Mouse (Mus musculus): Measurements from ENCODE around the gene Phf11d. TPM values are rescaled to one million over a fixed set of nuclear protein-coding genes. Genes with fewer than 3 reads are reported as not detected.
"Not testable (repeated sequence)": the region's sequence is repeated elsewhere in the genome, so short reads cannot be mapped to it uniquely, and the experiment has no call there.

The Phf11d gene
- total and polyA plus RNA-seq, 2 experiments from 2014 or later, result 0.11 to 0.43 TPM

GRCm38 (mm10) chr14:59370348-59371068, 5.2 kb upstream of the Phf11d start:
- H3K9ac ChIP-seq (replicated peaks; ENCODE audit: low read length, poor library complexity, severe bottlenecking), result no peak overlapping the region
- H3K27ac ChIP-seq (ENCODE audit: low read depth, low read length), result no peak overlapping the region
- no peak overlapping the region for H3K4me3 ChIP-seq (ENCODE audit: low read depth, low read length)
- no peak overlapping the region for H3K4me2 ChIP-seq (ENCODE audit: low read depth, low read length, poor library complexity, severe bottlenecking)
- no peaks in the 10 kb centered on the region; the same call in 1 of the 2 replicates for H3K9me3 ChIP-seq (ENCODE audit: low read length)
- no peaks in the 10 kb centered on the region for H3K27me3 ChIP-seq (ENCODE audit: insufficient read depth, low read length)
- no peak for ATAC-seq (ENCODE audit: low FRiP score)
- no peaks in the 10 kb centered on the region for H3K36me3 ChIP-seq (ENCODE audit: insufficient read depth, low read length)
- no peak for TF ChIP-seq CTCF (IDR thresholded peaks at IDR 0.05)
- no peaks in the 10 kb centered on the region for H3K4me1 ChIP-seq (ENCODE audit: insufficient read depth, low read length)
- WGBS, result 93% methylated on average over 25 of the region's 25 CpGs
- DNase-seq (ENCODE audit: low spot score), result no peak

GRCm38 (mm10) chr14:59366386-59367105, 1.3 kb upstream of the Phf11d start:
- 89% methylated on average over 8 of the region's 8 CpGs for WGBS
- Histone ChIP-seq H3K9me3 (ENCODE audit: low read length) (no peaks in the 10 kb centered on the region; the same call in 1 of the 2 replicates), H3K4me3 (ENCODE audit: low read depth, low read length) (no peak overlapping the region), H3K36me3 (ENCODE audit: insufficient read depth, low read length) (no peaks in the 10 kb centered on the region), H3K27me3 (ENCODE audit: insufficient read depth, low read length) (no peaks in the 10 kb centered on the region), H3K4me2 (ENCODE audit: low read depth, low read length, poor library complexity, severe bottlenecking) (no peak overlapping the region), H3K9ac (replicated peaks; ENCODE audit: low read length, poor library complexity, severe bottlenecking) (no peak overlapping the region), H3K27ac (ENCODE audit: low read depth, low read length) (no peak overlapping the region), H3K4me1 (ENCODE audit: insufficient read depth, low read length) (no peaks in the 10 kb centered on the region)
- no peak for DNase-seq (ENCODE audit: low spot score)
- no peak for TF ChIP-seq CTCF (IDR thresholded peaks at IDR 0.05)
- no peak for ATAC-seq (ENCODE audit: low FRiP score)

- not testable (repeated sequence) for H3K27me3 ChIP-seq (ENCODE audit: insufficient read depth, low read length); H3K9ac ChIP-seq (replicated peaks; ENCODE audit: low read length, poor library complexity, severe bottlenecking); H3K36me3 ChIP-seq (ENCODE audit: insufficient read depth, low read length); DNase-seq (ENCODE audit: low spot score); H3K4me1 ChIP-seq (ENCODE audit: insufficient read depth, low read length); H3K27ac ChIP-seq (ENCODE audit: low read depth, low read length); ATAC-seq (ENCODE audit: low FRiP score); H3K4me3 ChIP-seq (ENCODE audit: low read depth, low read length); H3K9me3 ChIP-seq (ENCODE audit: low read length); H3K4me2 ChIP-seq (ENCODE audit: low read depth, low read length, poor library complexity, severe bottlenecking)
- 57% methylated on average over 1 of the region's 1 CpGs for WGBS
Observed at GRCm38 (mm10) chr14:59341189-59341588, 24.1 kb downstream of the Phf11d start, which contains the start of gene Phf11b. Gene Phf11b (minus strand): TSS chr14:59341351.

- no peak for ATAC-seq (ENCODE audit: low FRiP score)
- Histone ChIP-seq H3K27ac (ENCODE audit: low read depth, low read length) (no peak overlapping the region), H3K9me3 (ENCODE audit: low read length) (no peaks in the 10 kb centered on the region), H3K4me1 (ENCODE audit: insufficient read depth, low read length) (no peaks in the 10 kb centered on the region), H3K4me2 (ENCODE audit: low read depth, low read length, poor library complexity, severe bottlenecking) (no peak overlapping the region), H3K36me3 (ENCODE audit: insufficient read depth, low read length) (no peaks in the 10 kb centered on the region), H3K9ac (replicated peaks; ENCODE audit: low read length, poor library complexity, severe bottlenecking) (no peak overlapping the region), H3K27me3 (ENCODE audit: insufficient read depth, low read length) (no peaks in the 10 kb centered on the region), H3K4me3 (ENCODE audit: low read depth, low read length) (no peak overlapping the region)
- no peak for TF ChIP-seq CTCF (IDR thresholded peaks at IDR 0.05)
- no peak for DNase-seq (ENCODE audit: low spot score)
- WGBS, result 67% methylated on average over 1 of the region's 1 CpGs
Observed at GRCm38 (mm10) chr14:59339541-59339940, 25.7 kb downstream of the Phf11d start.

- not testable (repeated sequence) for H3K9ac ChIP-seq (replicated peaks; ENCODE audit: low read length, poor library complexity, severe bottlenecking); H3K9me3 ChIP-seq (ENCODE audit: low read length); H3K4me2 ChIP-seq (ENCODE audit: low read depth, low read length, poor library complexity, severe bottlenecking); ATAC-seq (ENCODE audit: low FRiP score); DNase-seq (ENCODE audit: low spot score); H3K36me3 ChIP-seq (ENCODE audit: insufficient read depth, low read length); H3K4me3 ChIP-seq (ENCODE audit: low read depth, low read length); H3K4me1 ChIP-seq (ENCODE audit: insufficient read depth, low read length); H3K27ac ChIP-seq (ENCODE audit: low read depth, low read length); H3K27me3 ChIP-seq (ENCODE audit: insufficient read depth, low read length)
- WGBS, result 91% methylated on average over 3 of the region's 3 CpGs
Observed at GRCm38 (mm10) chr14:59336056-59336455, 29.2 kb downstream of the Phf11d start.

DNA sequence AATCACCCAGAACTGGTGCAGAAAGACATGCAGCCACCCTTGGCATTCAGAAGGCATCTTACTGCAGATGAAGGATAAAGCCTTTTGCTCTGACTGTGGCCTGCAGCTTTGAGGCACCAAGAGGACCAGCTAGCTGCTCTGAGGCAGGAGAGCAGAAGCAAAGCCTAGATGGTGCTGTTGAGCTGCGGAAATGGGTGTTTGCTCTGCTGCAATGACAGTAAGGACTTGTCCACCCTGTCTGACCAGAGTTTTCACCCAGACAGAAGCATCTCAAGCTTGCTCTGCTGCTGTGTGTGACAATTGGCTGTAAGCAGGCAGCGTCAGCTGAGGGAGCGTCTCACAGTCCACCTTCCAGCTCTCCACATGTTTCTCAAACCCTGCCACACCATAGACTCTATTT, 34.8 kb downstream of the Phf11d start:
- H3K36me3 ChIP-seq (ENCODE audit: insufficient read depth, low read length); H3K9ac ChIP-seq (replicated peaks; ENCODE audit: low read length, poor library complexity, severe bottlenecking); H3K4me2 ChIP-seq (ENCODE audit: low read depth, low read length, poor library complexity, severe bottlenecking); ATAC-seq (ENCODE audit: low FRiP score); H3K27me3 ChIP-seq (ENCODE audit: insufficient read depth, low read length); H3K4me1 ChIP-seq (ENCODE audit: insufficient read depth, low read length); H3K4me3 ChIP-seq (ENCODE audit: low read depth, low read length); H3K9me3 ChIP-seq (ENCODE audit: low read length); H3K27ac ChIP-seq (ENCODE audit: low read depth, low read length): not testable (repeated sequence)
- 58% methylated on average over 3 of the region's 3 CpGs for WGBS
- TF ChIP-seq CTCF (IDR thresholded peaks at IDR 0.05), result peak; percentile 62
- peak; percentile 36 for DNase-seq (ENCODE audit: low spot score)

- ATAC-seq (ENCODE audit: low FRiP score); H3K36me3 ChIP-seq (ENCODE audit: insufficient read depth, low read length): not testable (repeated sequence)
- 72% methylated on average over 6 of the region's 6 CpGs for WGBS
Observed at GRCm38 (mm10) chr14:59319970-59320369, 45.3 kb downstream of the Phf11d start.

GRCm38 (mm10) chr14:59319036-59319435, 46.2 kb downstream of the Phf11d start:
- WGBS, result 91% methylated on average over 3 of the region's 3 CpGs
- not testable (repeated sequence) for H3K4me1 ChIP-seq (ENCODE audit: insufficient read depth, low read length); H3K4me3 ChIP-seq (ENCODE audit: low read depth, low read length); DNase-seq (ENCODE audit: low spot score); H3K4me2 ChIP-seq (ENCODE audit: low read depth, low read length, poor library complexity, severe bottlenecking); ATAC-seq (ENCODE audit: low FRiP score); H3K36me3 ChIP-seq (ENCODE audit: insufficient read depth, low read length); H3K27ac ChIP-seq (ENCODE audit: low read depth, low read length); H3K27me3 ChIP-seq (ENCODE audit: insufficient read depth, low read length); H3K9ac ChIP-seq (replicated peaks; ENCODE audit: low read length, poor library complexity, severe bottlenecking); H3K9me3 ChIP-seq (ENCODE audit: low read length)

More at GRCm38 (mm10) chr14:59319970-59320369, 45.3 kb downstream of the Phf11d start:
- DNase-seq (ENCODE audit: low spot score); H3K9ac ChIP-seq (replicated peaks; ENCODE audit: low read length, poor library complexity, severe bottlenecking); H3K4me3 ChIP-seq (ENCODE audit: low read depth, low read length); H3K27me3 ChIP-seq (ENCODE audit: insufficient read depth, low read length); H3K27ac ChIP-seq (ENCODE audit: low read depth, low read length); H3K9me3 ChIP-seq (ENCODE audit: low read length); H3K4me2 ChIP-seq (ENCODE audit: low read depth, low read length, poor library complexity, severe bottlenecking); H3K4me1 ChIP-seq (ENCODE audit: insufficient read depth, low read length): not testable (repeated sequence)

All from midbrain, postnatal 0 days (tissue).